Mouse (Mus musculus) lung, postnatal 25 days (tissue): ENCODE data around the gene Glis3.

Source experiments
- DNase-seq: peaks from one replicate; pipeline ENCODE4 v3.0.0; 2022; ENCODE audit warnings: low spot score

Glis3 gene

GRCm38 (mm10) chr19:28382168-28382911 lies 297.5 kb downstream of the Glis3 start:
- DNase-seq, result no peak

DNA sequence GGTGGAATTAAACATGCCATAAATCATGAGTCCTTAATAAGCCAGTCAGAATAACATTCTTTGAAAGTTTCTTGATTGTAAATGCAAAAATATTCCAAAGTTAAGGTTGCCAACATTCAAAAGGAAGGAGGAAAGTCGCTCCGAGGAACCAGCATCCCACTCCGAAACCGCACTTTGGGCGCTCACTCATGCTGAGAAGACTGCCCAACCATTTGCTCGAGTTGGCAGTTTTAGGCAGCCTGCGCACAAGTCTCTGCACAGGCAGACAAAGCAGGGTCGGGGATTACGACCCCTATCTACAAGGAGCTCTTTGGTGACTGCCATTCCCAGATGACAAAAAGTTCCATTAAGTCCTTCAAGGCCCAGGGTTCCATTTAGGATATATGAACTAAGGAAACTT lies 298.4 kb downstream of the Glis3 start:
- no peak for DNase-seq

DNA sequence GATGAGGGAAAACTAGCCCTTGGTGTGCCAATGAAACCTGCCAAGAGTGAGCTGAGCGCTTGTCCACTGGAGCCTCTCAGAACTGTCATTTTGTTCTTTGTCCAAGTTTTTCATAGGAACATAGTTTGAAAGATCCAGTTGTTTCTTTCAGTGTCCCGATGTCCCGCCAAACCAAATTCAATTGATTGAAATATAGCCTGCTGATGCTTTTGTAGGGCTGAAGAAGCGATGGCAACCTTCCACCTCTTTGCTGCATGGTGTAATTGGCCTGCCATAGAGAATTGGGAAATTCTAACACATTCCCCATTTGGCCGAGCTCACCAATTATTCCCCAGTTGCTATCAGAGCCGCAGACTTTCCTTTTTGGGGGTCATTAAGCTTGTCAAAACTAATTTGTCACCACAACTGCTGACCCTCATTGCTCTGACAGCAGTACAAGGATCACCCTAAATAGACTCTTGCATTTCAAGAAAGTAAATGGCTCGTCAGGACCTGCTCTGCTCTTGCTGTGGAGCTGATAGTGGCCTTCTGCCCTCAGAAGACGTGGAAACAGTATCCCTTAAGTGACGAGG lies 299.1 kb downstream of the Glis3 start:
- DNase-seq, result no peak

DNA sequence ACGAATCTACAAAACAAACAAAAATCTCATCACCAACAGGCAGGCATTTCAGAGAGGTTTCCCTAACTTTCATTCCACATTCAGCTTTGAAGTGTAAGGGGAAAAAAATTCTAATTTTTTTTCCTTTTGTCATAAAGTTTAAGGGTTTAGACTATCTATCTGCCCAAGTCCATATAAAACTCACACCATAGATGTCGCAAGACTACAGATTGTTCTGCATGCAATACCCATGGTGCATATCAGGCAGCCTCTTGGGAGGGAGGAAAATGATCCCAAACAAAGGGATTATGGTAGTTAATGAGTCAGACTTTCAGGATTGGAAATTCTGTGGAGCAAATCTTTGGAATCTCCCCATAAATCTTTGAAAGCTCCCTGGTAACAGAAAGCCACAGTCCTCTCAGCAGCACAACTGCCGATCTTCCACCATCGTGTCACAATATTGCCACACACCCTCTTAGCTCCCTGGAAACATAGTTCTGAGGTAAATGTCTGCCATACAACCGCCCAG lies 302.0 kb downstream of the Glis3 start:
- no peak for DNase-seq

GRCm38 (mm10) chr19:28376401-28376800 lies 303.5 kb downstream of the Glis3 start:
- no peak for DNase-seq

- DNase-seq, result no peak
These were observed 304.1 kb downstream of the Glis3 start for GRCm38 (mm10) chr19:28375746-28376145.

- DNase-seq, result no peak
These were observed 305.4 kb downstream of the Glis3 start for GRCm38 (mm10) chr19:28374524-28374923.

DNA sequence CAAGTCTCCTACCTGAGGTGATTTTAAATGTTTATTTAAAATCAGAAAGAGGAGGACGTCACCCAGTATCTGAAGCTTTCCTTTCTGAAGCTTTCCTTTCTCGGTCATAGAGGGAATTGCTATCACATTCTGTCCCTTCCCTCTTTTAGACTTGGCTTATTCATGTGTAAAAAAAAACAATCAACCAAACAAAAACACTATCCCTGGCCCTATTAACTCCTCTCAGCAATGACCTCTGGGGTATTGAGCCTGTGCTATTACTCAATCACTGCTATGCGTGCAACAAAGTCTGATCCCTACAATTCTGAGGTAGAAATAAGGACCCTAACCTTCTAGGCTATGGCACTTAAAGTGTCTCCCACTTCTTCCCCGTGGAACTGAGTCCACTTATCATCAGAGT lies 311.7 kb downstream of the Glis3 start:
- no peak for DNase-seq

DNA sequence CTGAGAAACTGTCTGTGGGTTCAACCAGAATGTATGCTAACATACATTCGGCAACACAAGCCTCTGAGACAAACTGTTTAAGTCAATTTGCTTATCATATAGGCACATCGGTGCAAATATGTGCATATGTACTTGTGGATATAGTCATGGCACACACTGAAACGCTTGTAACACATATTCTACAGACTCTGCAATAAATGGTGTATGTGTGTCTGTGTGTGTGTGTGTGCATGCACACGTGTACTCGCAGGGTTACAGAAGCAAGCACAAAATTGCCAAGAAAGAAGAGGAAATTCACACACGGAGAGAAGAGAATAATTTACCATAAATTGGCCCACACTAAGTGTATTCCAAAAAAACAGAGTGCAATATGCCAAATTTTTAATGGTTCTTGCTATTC lies 312.6 kb downstream of the Glis3 start:
- no peak for DNase-seq

DNA sequence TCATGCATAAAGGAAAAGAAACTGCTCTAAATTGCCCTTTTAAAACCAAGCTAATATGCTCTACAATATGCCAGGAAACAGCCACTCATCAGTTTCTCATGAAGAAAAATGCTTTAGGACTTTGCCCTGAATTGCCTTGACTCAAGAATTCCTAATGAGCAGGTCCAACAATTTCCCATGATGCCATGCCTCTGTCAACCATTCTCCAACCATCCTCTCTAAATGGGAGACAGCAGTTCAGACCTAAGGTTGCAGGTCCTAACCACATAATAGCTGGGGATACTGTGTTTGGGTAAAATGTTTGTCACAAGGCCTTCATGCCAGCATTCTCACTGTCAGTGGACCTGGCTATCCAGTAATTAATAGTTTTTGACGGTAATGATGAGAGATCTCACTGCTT lies 313.1 kb downstream of the Glis3 start:
- no peak for DNase-seq

DNA sequence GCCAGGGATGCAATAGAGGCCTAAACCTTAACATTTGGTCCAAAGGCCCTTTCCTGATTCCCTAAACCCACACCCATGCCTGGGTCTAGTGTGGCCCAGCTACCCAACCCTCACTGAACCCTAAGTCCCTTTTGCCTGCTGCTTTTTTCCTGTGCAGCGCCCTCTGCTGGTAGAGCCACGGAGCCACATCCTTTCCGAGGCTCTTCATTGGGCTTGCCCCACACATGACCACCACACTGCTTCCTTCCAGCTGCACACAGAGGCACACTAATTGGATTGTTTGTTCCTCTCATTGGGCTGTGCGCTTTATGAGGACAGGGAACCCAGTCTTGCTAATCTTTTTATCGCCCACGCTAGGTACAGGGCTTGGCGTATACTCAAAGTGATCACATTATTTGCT lies 314.0 kb downstream of the Glis3 start:
- no peak for DNase-seq

- DNase-seq, result no peak
These were observed 319.0 kb downstream of the Glis3 start for GRCm38 (mm10) chr19:28360884-28361283.

GRCm38 (mm10) chr19:28357595-28357994 lies 322.3 kb downstream of the Glis3 start:
- no peak for DNase-seq

GRCm38 (mm10) chr19:28351068-28352066 lies 328.5 kb downstream of the Glis3 start:
- no peak for DNase-seq

GRCm38 (mm10) chr19:28347080-28347825 lies 332.6 kb downstream of the Glis3 start:
- DNase-seq, result no peak

DNA sequence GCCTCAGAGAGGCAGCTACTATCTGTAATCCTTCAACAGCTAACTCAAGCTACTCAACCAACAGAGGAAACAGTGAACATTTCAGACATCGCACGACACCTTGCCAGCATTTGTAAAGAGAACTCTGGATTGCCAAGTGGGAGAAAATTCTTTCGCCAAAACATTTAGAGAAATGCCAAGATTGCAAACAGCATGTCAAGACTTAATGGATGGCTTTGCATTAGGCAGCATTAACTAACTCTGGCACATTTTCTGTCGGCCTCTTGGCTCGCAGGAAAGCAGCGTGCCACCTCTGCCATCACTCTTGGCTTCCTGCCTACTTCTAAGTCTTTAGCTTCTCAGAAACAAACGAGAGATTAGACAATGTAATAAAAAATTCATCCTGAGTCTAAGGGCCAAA lies 336.2 kb downstream of the Glis3 start:
- no peak for DNase-seq

- DNase-seq, result no peak
These were observed 342.3 kb downstream of the Glis3 start for GRCm38 (mm10) chr19:28337574-28337973.

DNA sequence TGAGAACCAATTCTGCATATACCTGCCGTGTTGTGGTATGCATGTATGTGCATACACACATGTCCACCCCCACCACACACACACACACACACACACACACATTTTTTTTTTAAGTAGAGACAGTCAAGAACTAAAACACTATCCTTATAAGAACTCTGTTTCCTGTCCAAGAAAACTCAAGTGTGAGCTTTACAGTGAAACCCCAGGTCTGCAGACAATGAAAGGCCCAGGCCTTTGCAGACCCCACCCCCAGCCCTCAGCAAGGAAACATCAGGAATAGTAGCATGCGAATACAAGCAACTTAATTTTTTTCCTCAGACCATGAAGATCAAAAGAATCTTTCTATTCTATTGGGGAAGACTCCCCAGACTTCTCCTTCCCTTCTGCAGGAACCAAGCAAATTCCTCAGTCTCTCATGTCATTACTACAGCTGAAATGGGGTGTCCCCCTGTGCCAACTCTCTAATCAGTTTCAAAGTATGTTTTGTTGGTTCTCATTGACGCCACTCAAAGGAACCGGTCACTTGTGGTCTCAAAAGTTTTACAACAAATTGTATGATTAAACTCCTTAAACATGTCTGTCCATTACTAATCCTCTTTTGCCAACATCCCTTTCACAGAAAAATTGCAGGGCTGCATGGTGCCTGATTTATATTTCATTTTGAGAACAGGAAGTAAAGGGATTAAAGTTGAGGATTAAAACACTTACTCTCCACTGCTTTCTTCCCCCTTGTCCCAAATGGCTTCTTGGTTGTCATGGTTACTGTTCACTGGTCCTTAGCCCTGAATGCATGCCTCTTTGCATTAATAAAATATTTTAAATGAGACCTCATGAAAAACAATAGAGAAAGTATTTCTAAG lies 343.0 kb downstream of the Glis3 start:
- no peak for DNase-seq

GRCm38 (mm10) chr19:28335890-28336289 lies 344.0 kb downstream of the Glis3 start:
- DNase-seq, result no peak

- DNase-seq, result no peak
These were observed 346.7 kb downstream of the Glis3 start for GRCm38 (mm10) chr19:28333007-28333766.
